Mouse (Mus musculus): ENCODE results near the gene Ntn1.

The Ntn1 gene

GRCm38 (mm10) chr11:68195168-68195567, 205.5 kb downstream of the Ntn1 start:
- DNase-seq (ENCODE audit: low read depth, low spot score) = no peak

DNA sequence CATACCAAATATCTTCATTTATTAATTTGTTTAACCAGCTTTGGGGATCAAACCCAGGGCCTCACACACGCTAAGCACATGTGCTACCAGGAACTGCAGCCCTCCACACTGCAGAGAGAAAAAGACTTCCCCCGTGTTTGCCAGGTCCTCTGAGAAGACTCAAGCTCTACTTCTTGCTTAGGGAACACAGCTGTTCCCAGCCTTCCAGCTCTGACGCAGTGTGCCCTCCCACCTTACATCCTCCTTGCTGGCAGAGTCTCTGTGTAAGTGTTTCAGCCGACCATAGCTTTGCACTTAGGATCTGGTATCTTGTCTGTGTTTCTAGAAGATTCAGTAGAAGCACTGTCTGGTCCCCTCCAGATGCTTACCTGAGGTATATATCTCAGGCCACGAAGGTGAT, 209.8 kb downstream of the Ntn1 start:
- DNase-seq (ENCODE audit: low read depth, low spot score) = peak; percentile 56

GRCm38 (mm10) chr11:68188695-68189201, 211.9 kb downstream of the Ntn1 start:
- no peak for DNase-seq (ENCODE audit: low read depth, low spot score)

GRCm38 (mm10) chr11:68187242-68187641, 213.4 kb downstream of the Ntn1 start:
- DNase-seq (ENCODE audit: low read depth, low spot score) = no peak

DNA sequence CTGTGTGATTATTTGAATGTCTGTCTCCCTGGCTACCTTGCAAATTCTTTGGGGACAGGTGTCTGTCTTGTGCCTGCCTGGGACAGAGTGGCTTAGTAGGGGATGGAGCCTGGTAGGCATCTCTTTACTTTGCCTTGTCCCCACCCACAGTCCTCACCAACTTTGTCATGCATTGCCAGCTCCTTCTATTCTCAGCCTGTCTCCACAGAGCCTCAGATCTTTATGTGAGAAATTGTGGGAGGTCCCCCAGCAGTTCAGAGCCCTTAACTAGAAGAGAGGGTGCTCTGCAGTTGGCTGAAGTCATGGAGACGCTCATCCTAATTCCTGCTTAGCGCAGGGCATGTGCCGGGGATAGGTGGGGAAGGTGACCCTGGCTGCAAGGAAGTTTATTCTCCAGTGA, 215.0 kb downstream of the Ntn1 start:
- peak; percentile 68 for DNase-seq (ENCODE audit: low read depth, low spot score)

DNA sequence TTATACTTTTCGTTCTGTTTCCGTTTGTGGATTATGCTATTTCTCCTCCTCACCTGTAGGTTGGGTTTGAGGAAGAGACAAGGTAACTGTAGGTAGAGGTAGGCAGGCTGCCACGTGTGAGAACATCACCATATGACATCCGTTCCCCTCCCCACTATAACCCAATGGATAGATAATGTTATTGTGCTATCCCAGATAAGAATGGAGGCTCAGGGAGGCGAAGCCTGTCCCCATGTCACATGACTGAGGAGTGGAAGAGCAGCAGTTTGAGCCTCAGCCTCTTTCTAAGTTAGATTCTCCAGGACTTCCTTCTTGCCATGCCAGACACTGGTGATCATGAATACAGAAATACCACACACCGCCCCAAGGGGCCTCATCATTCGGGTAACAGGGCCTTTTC, 223.2 kb downstream of the Ntn1 start:
- DNase-seq (ENCODE audit: low read depth, low spot score) = no peak

GRCm38 (mm10) chr11:68176550-68176949, 224.1 kb downstream of the Ntn1 start:
- no peak for DNase-seq (ENCODE audit: low read depth, low spot score)

GRCm38 (mm10) chr11:68172648-68173045, 228.0 kb downstream of the Ntn1 start:
- DNase-seq (ENCODE audit: low read depth, low spot score) = no peak

DNA sequence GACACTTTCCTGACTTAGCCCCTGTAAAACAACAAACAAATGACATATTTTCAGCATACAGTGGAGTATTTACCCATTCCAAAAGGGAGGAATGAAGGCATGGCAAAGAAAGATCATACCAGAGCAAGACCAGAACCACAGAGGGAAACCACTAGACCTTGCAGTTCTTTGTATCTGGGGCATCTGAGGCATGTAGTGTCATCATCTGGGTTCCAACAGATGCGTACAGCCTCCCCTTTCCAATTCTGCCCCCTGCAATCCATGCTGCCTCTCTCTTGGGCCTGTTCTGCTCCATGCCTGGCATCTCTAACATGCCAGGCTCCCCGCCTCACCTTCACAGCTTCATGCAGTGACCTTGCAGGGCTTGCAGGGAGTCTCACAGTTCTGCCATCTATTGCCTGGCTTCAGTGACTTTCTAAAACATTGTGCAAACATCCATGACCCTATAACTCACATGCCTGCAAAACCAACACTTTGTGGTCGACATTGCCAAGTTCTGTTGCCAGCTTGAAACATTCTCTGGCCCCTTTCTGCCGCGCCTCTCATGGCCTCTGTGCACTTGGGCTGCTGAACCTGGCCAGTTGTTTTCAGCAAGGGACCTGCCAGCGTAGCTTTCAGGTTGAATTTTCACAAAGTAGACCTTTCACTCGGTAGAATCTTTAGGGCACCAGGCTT, 228.5 kb downstream of the Ntn1 start:
- DNase-seq (ENCODE audit: low read depth, low spot score) = no peak

DNA sequence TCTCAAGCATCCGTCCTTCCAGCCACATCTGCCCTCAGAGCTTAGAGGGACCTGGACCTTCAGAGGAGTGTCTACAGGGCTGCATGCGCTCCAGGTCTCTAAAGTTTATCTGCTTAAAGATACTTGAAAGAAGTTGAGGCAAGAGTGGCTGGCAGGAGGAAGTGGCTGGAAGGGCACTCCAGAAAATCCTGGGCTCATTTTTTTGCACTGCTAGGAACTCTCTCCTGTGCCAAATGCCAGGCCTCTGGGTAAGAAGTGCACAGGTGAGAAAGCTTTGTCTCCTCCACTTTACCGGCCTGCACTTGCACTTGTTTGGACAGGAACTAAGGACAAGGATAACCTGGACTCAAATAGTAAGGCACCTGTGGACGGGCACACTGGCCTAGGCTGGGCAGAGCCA, 232.2 kb downstream of the Ntn1 start:
- DNase-seq (ENCODE audit: low read depth, low spot score) = no peak

DNA sequence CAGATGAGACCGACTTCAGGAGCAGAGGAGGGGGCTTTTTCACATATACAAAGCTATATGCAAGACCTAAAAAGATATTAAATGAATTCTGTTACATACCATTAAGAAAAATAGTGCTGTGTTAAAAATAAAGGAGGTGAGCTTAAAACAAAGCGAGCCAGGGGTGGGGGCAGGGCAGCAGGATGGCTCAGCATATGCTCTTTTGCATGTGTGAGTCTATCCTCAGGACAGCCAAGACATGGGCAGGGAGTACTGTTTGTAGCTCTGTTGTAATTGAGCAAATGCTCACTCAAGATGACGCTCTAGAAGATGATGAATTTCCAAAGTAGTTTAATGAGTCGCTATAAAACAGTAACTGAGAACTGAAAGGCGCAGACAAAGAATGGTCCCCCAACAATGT, 236.2 kb downstream of the Ntn1 start:
- no peak for DNase-seq (ENCODE audit: low read depth, low spot score)

GRCm38 (mm10) chr11:68159867-68160266, 240.8 kb downstream of the Ntn1 start:
- no peak for DNase-seq (ENCODE audit: low read depth, low spot score)
